Mouse (Mus musculus) forebrain, embryonic 16.5 days (tissue): Measurements from ENCODE around the gene Klhl29. TPM values are rescaled to one million over a fixed set of nuclear protein-coding genes. Genes with fewer than 3 reads are reported as not detected.

Experiments
- ATAC-seq: fragments of 200-750 bp; cut with Nextera tagmentation; 2 replicates; pipeline ENCODE4 v1.8.0; 2017; ENCODE audit warnings: mild to moderate bottlenecking, moderate library complexity
- H3K27ac ChIP-seq: fragments of 300-500 bp; sonication (generic); 2 replicates; pipeline ENCODE4 v1.5.1; 2014; ENCODE audit warnings: low read length, control low read depth
- H3K27me3 ChIP-seq: fragments of 300-500 bp; sonication (generic); replicated peaks from 2 replicates; pipeline ENCODE4 v1.6.1; 2014; ENCODE audit warnings: low read length; ENCODE audit not compliant: control insufficient read depth, insufficient read depth
- H3K36me3 ChIP-seq: fragments of 300-500 bp; sonication (generic); 2 replicates; pipeline ENCODE4 v1.6.1; 2014; ENCODE audit not compliant: control insufficient read depth, insufficient read depth
- H3K4me1 ChIP-seq: fragments of 300-500 bp; sonication (generic); replicated peaks from 2 replicates; pipeline ENCODE4 v1.6.1; 2014; ENCODE audit warnings: low read length; ENCODE audit not compliant: control insufficient read depth, insufficient read depth
- H3K4me2 ChIP-seq: fragments of 300-500 bp; sonication (generic); 2 replicates; pipeline ENCODE4 v1.6.1; 2014; ENCODE audit warnings: mild to moderate bottlenecking, low read length, control low read depth
- H3K4me3 ChIP-seq: fragments of 300-500 bp; sonication (generic); replicated peaks from 2 replicates; pipeline ENCODE4 v1.5.1; 2014; ENCODE audit warnings: mild to moderate bottlenecking, low read length, control low read depth
- H3K9ac ChIP-seq: fragments of 300-500 bp; sonication (generic); replicated peaks from 2 replicates; pipeline ENCODE4 v1.6.1; 2014; ENCODE audit warnings: low read depth, low read length, control low read depth
- H3K9me3 ChIP-seq: fragments of 300-500 bp; sonication (generic); 2 replicates; pipeline ENCODE4 v1.6.1; 2016; ENCODE audit warnings: low read length; ENCODE audit not compliant: control insufficient read depth
- WGBS: fragments of 180-500 bp; shearing (Covaris S2); extraction: QIAGEN DNeasy Blood & Tissue Kit; methylation state at CpG from one replicate; pipeline ENCODE4 v1.1.7; 2014; 5-methylcytosine and 5-hydroxymethylcytosine counted together
- polyA plus RNA-seq: library from polyadenylated mRNA; unstranded; fragments of >200 nt; fragmentation: Nextera tagmentation; extraction: Ambion mirVana; gene quantifications from 2 replicates; pipeline ENCODE4 v1.2.1, GENCODE M21; 2015

Gene Klhl29
- polyA plus RNA-seq, 1 experiment from 2014 or later, result 7.3 TPM

- Histone ChIP-seq H3K9ac (no peak overlapping the region), H3K4me2 (no peak overlapping the region), H3K4me1 (peaks cover 7% of the 10 kb centered on the region), H3K9me3 (no peaks in the 10 kb centered on the region), H3K27me3 (no peaks in the 10 kb centered on the region), H3K27ac (no peak overlapping the region), H3K36me3 (no peaks in the 10 kb centered on the region), H3K4me3 (no peak overlapping the region)
- WGBS, result 75% methylated on average over 2 of the region's 2 CpGs
- no peak for ATAC-seq
These were observed 91.8 kb downstream of the Klhl29 start for GRCm38 (mm10) chr12:5283654-5284053.

GRCm38 (mm10) chr12:5282611-5283010 lies 92.9 kb downstream of the Klhl29 start:
- no peak overlapping the region for H3K4me2 ChIP-seq
- no peaks in the 10 kb centered on the region for H3K9me3 ChIP-seq
- H3K4me3 ChIP-seq, result no peak overlapping the region
- WGBS, result 74% methylated on average over 2 of the region's 2 CpGs
- no peaks in the 10 kb centered on the region for H3K27me3 ChIP-seq
- no peak overlapping the region for H3K9ac ChIP-seq
- no peak overlapping the region for H3K27ac ChIP-seq
- ATAC-seq, result no peak
- H3K4me1 ChIP-seq, result peaks cover 7% of the 10 kb centered on the region
- H3K36me3 ChIP-seq, result no peaks in the 10 kb centered on the region

- ATAC-seq, result peak; percentile 21; the same call in 1 of the 2 replicates
- Histone ChIP-seq H3K27ac (no peak overlapping the region), H3K4me3 (no peak overlapping the region), H3K9me3 (no peaks in the 10 kb centered on the region), H3K36me3 (no peaks in the 10 kb centered on the region), H3K27me3 (no peaks in the 10 kb centered on the region), H3K9ac (no peak overlapping the region), H3K4me1 (peaks cover 26% of the 10 kb centered on the region), H3K4me2 (no peak overlapping the region)
- WGBS, result 30% methylated on average over 1 of the region's 1 CpGs
These were observed 95.6 kb downstream of the Klhl29 start for GRCm38 (mm10) chr12:5279873-5280272.

- Histone ChIP-seq H3K9me3 (no peaks in the 10 kb centered on the region), H3K9ac (no peak overlapping the region), H3K4me3 (no peak overlapping the region), H3K36me3 (no peaks in the 10 kb centered on the region), H3K27ac (peak overlapping the region; percentile 52; the same call in 1 of the 2 replicates), H3K4me1 (peaks cover 40% of the 10 kb centered on the region), H3K4me2 (no peak overlapping the region), H3K27me3 (no peaks in the 10 kb centered on the region)
- no peak for ATAC-seq
- WGBS, result 79% methylated on average over 9 of the region's 9 CpGs
These were observed 98.5 kb downstream of the Klhl29 start for GRCm38 (mm10) chr12:5277028-5277427.

GRCm38 (mm10) chr12:5275507-5275936 lies 100.0 kb downstream of the Klhl29 start:
- Histone ChIP-seq H3K4me2 (no peak overlapping the region), H3K4me3 (no peak overlapping the region), H3K9me3 (no peaks in the 10 kb centered on the region), H3K27ac (peak overlapping the region; percentile 89), H3K9ac (no peak overlapping the region), H3K4me1 (peaks cover 40% of the 10 kb centered on the region), H3K27me3 (no peaks in the 10 kb centered on the region), H3K36me3 (no peaks in the 10 kb centered on the region)
- peak; percentile 48 for ATAC-seq
- 20% methylated on average over 6 of the region's 6 CpGs for WGBS

GRCm38 (mm10) chr12:5274519-5274944 lies 101.0 kb downstream of the Klhl29 start:
- no peaks in the 10 kb centered on the region for H3K36me3 ChIP-seq
- H3K4me3 ChIP-seq, result no peak overlapping the region
- H3K27ac ChIP-seq, result peak overlapping the region; percentile 89
- no peaks in the 10 kb centered on the region for H3K9me3 ChIP-seq
- peak; percentile 81 for ATAC-seq
- peaks cover 39% of the 10 kb centered on the region for H3K4me1 ChIP-seq
- H3K9ac ChIP-seq, result no peak overlapping the region
- no peaks in the 10 kb centered on the region for H3K27me3 ChIP-seq
- WGBS, result 26% methylated on average over 8 of the region's 8 CpGs
- no peak overlapping the region for H3K4me2 ChIP-seq

- H3K4me1 ChIP-seq, result peaks cover 47% of the 10 kb centered on the region
- no peak overlapping the region for H3K4me2 ChIP-seq
- 60% methylated on average over 4 of the region's 4 CpGs for WGBS
- H3K9ac ChIP-seq, result no peak overlapping the region
- peak overlapping the region; percentile 89 for H3K27ac ChIP-seq
- no peak for ATAC-seq
- H3K4me3 ChIP-seq, result no peak overlapping the region
- H3K27me3 ChIP-seq, result no peaks in the 10 kb centered on the region
- no peaks in the 10 kb centered on the region for H3K9me3 ChIP-seq
- H3K36me3 ChIP-seq, result no peaks in the 10 kb centered on the region
These were observed 102.0 kb downstream of the Klhl29 start for GRCm38 (mm10) chr12:5273316-5274047.

- peaks cover 49% of the 10 kb centered on the region for H3K4me1 ChIP-seq
These were observed 105.0 kb downstream of the Klhl29 start for GRCm38 (mm10) chr12:5270527-5270926.

GRCm38 (mm10) chr12:5269936-5270335 lies 105.5 kb downstream of the Klhl29 start:
- 50% methylated on average over 9 of the region's 9 CpGs for WGBS

More at GRCm38 (mm10) chr12:5270527-5270926, 105.0 kb downstream of the Klhl29 start:
- WGBS, result 98% methylated on average over 3 of the region's 3 CpGs
- no peaks in the 10 kb centered on the region for H3K36me3 ChIP-seq
- no peak for ATAC-seq
- H3K27me3 ChIP-seq, result no peaks in the 10 kb centered on the region
- no peak overlapping the region for H3K27ac ChIP-seq
- no peaks in the 10 kb centered on the region for H3K9me3 ChIP-seq
- no peak overlapping the region for H3K4me2 ChIP-seq
- no peak overlapping the region for H3K9ac ChIP-seq
- no peak overlapping the region for H3K4me3 ChIP-seq

More at GRCm38 (mm10) chr12:5269936-5270335, 105.5 kb downstream of the Klhl29 start:
- H3K4me1 ChIP-seq, result peaks cover 43% of the 10 kb centered on the region
- H3K27ac ChIP-seq, result no peak overlapping the region; the same call in 1 of the 2 replicates
- H3K36me3 ChIP-seq, result no peaks in the 10 kb centered on the region
- no peak overlapping the region for H3K4me2 ChIP-seq
- H3K27me3 ChIP-seq, result no peaks in the 10 kb centered on the region
- H3K9ac ChIP-seq, result no peak overlapping the region
- no peaks in the 10 kb centered on the region for H3K9me3 ChIP-seq
- no peak for ATAC-seq
- no peak overlapping the region for H3K4me3 ChIP-seq
